In genomic region chr11:120492878-120493203, GRCm38 (mm10) we compare ENCODE assay signal across 9 mouse cellular contexts. TPM values are rescaled to one million over a fixed set of nuclear protein-coding genes. Genes with fewer than 3 reads are reported as not detected.
DNase-seq lines count a peak whose midpoint lies in the region; ATAC-seq and TF ChIP-seq lines count a peak whose summit lies in the region.
"Had no signal": no experiment of that assay in that cellular context is flagged by ENCODE, and none has a peak within 500 bp of the region (broad histone marks: within the 10 kb centered on the region; RNA-seq: fewer than 3 reads in every experiment).

No protein-coding gene starts in this region.

- H3K9me3 ChIP-seq in heart, embryonic 16.5 days (replicated peaks; ENCODE audit: control insufficient read depth, low read length) = no peaks in the 10 kb centered on the region
- no peaks in the 10 kb centered on the region for H3K9me3 ChIP-seq in hindbrain, postnatal 0 days (ENCODE audit: low read length)
- H3K9me3 ChIP-seq in midbrain, embryonic 12.5 days = no peaks in the 10 kb centered on the region

- peaks cover 27% of the 10 kb centered on the region for H3K36me3 ChIP-seq in heart, embryonic 16.5 days (ENCODE audit: control insufficient read depth, insufficient read depth)
- peaks cover 40% of the 10 kb centered on the region for H3K36me3 ChIP-seq in hindbrain, postnatal 0 days (ENCODE audit: insufficient read depth, low read length)
- H3K36me3 ChIP-seq in midbrain, embryonic 12.5 days = peaks cover 52% of the 10 kb centered on the region

- TF ChIP-seq CTCF in hindbrain, postnatal 0 days (IDR thresholded peaks at IDR 0.05; ENCODE audit: low read depth) = no peak

- H3K27ac ChIP-seq in heart, embryonic 16.5 days (ENCODE audit: low read length) = peak overlapping the region; percentile 82
- H3K27ac ChIP-seq in brown adipose tissue, adult 24 weeks (replicated peaks; ENCODE audit: low read depth, low read length) = peak overlapping the region; percentile 19; the same call in 1 of the 2 replicates
- H3K27ac ChIP-seq in hindbrain, postnatal 0 days = peak overlapping the region; percentile 56; the same call in 1 of the 2 replicates
- H3K27ac ChIP-seq in midbrain, embryonic 12.5 days (replicated peaks) = no peak overlapping the region; the same call in 1 of the 2 replicates

- no peak for ATAC-seq in heart, embryonic 16.5 days (replicated peaks; ENCODE audit: extremely low read depth, insufficient read depth, low FRiP score)
- ATAC-seq in hindbrain, postnatal 0 days = no peak
- no peak for ATAC-seq in midbrain, embryonic 12.5 days (ENCODE audit: low FRiP score, low read depth)

- no peaks in the 10 kb centered on the region for H3K27me3 ChIP-seq in heart, embryonic 16.5 days (ENCODE audit: control insufficient read depth, insufficient read depth, low read length)
- H3K27me3 ChIP-seq in hindbrain, postnatal 0 days (ENCODE audit: insufficient read depth, low read length) = no peaks in the 10 kb centered on the region
- no peaks in the 10 kb centered on the region for H3K27me3 ChIP-seq in midbrain, embryonic 12.5 days

- 29% methylated on average over 3 of the region's 3 CpGs for WGBS in heart, embryonic 16.5 days
- 23% methylated on average over 3 of the region's 3 CpGs for WGBS in hindbrain, postnatal 0 days
- 28% methylated on average over 3 of the region's 3 CpGs for WGBS in midbrain, embryonic 12.5 days

- DNase-seq in heart, adult 8-10 months (ENCODE audit: low spot score) = no peak
- DNase-seq in hindbrain, postnatal 0 days (ENCODE audit: low spot score) = no peak
- no peak for DNase-seq in layer of hippocampus, postnatal 10 days (ENCODE audit: low spot score in 2 of 2)
- no peak for DNase-seq in adrenal gland, adult 18-20 months (ENCODE audit: low spot score in 2 of 2)
- no peak for DNase-seq in spleen, postnatal 14 days (ENCODE audit: low spot score in 2 of 2)
- DNase-seq: cerebellum, postnatal 14 days had no signal

- H3K4me2 ChIP-seq in heart, embryonic 16.5 days (ENCODE audit: low read depth, low read length) = peak overlapping the region; percentile 89
- H3K4me2 ChIP-seq in hindbrain, postnatal 0 days (ENCODE audit: low read depth, low read length) = peak overlapping the region; percentile 77
- H3K4me2 ChIP-seq in midbrain, embryonic 12.5 days (replicated peaks) = peak overlapping the region; percentile 95

- peak overlapping the region; percentile 83 for H3K9ac ChIP-seq in heart, embryonic 16.5 days (ENCODE audit: low read length)
- H3K9ac ChIP-seq in hindbrain, postnatal 0 days (replicated peaks; ENCODE audit: low read length) = peak overlapping the region; percentile 59
- peak overlapping the region; percentile 81 for H3K9ac ChIP-seq in midbrain, embryonic 12.5 days (replicated peaks)

- H3K4me3 ChIP-seq in heart, embryonic 16.5 days (ENCODE audit: low read length) = peak overlapping the region; percentile 83
- H3K4me3 ChIP-seq in brown adipose tissue, adult 24 weeks (ENCODE audit: insufficient read depth, low read depth, low read length) = peak overlapping the region; percentile 86
- peak overlapping the region; percentile 63 for H3K4me3 ChIP-seq in hindbrain, postnatal 0 days (ENCODE audit: low read length)
- peak overlapping the region; percentile 93 for H3K4me3 ChIP-seq in midbrain, embryonic 12.5 days

- H3K4me1 ChIP-seq in heart, embryonic 16.5 days (ENCODE audit: control insufficient read depth, insufficient read depth, low read length) = peaks cover 24% of the 10 kb centered on the region
- peaks cover 8% of the 10 kb centered on the region for H3K4me1 ChIP-seq in brown adipose tissue, adult 24 weeks (ENCODE audit: control insufficient read depth, insufficient read depth, insufficient read length, low read length)
- peaks cover 19% of the 10 kb centered on the region for H3K4me1 ChIP-seq in hindbrain, postnatal 0 days (ENCODE audit: insufficient read depth, low read length)
- peaks cover 30% of the 10 kb centered on the region for H3K4me1 ChIP-seq in midbrain, embryonic 12.5 days

RNA-seq across cellular contexts. Expression of gene Slc25a10, which starts 1.2 kb away (rescaled TPM):
- 39.6 and 43.9 TPM in 2 replicates for polyA plus RNA-seq in heart, embryonic 16.5 days (2015; fragmentation: Nextera tagmentation; extraction: Ambion mirVana)
- total RNA-seq in heart, adult 8-10 months (2022) = 10 to 100 TPM; 13.7 to 19.4 (median 16.0) TPM
- polyA plus RNA-seq in brown adipose tissue, adult 24 weeks (2012; ENCODE audit: insufficient read depth, insufficient read length, missing spikeins) = 32.9 and 33.9 TPM in 2 replicates
- 41.3 and 52.5 TPM in 2 replicates for total RNA-seq in hindbrain, postnatal 0 days (2014; rRNA removed)
- 28.0 and 28.8 TPM in 2 replicates for polyA plus RNA-seq in hindbrain, postnatal 0 days (2015; fragmentation: Nextera tagmentation; extraction: Ambion mirVana)
- 37.7 and 38.8 TPM in 2 replicates for polyA plus RNA-seq in midbrain, embryonic 12.5 days (2016; fragmentation: Nextera tagmentation; extraction: Ambion mirVana)
- 10 to 100 TPM; 24.5 to 25.8 TPM for total RNA-seq in layer of hippocampus, postnatal 10 days (2021)
- total RNA-seq in adrenal gland, adult 18-20 months (2021) = 100 to 1,000 TPM in 1 of 2 experiments, 10 to 100 TPM in 1; 97.2 to 106 TPM

RNA-seq across cellular contexts. Expression of gene Mrpl12, which starts 8.4 kb away (rescaled TPM):
- 247 and 252 TPM in 2 replicates for polyA plus RNA-seq in heart, embryonic 16.5 days (2015; fragmentation: Nextera tagmentation; extraction: Ambion mirVana)
- 100 to 1,000 TPM; 233 to 251 (median 242) TPM for total RNA-seq in heart, adult 8-10 months (2022)
- polyA plus RNA-seq in brown adipose tissue, adult 24 weeks (2012; ENCODE audit: insufficient read depth, insufficient read length, missing spikeins) = 278 and 304 TPM in 2 replicates
- 37.5 and 52.4 TPM in 2 replicates for total RNA-seq in hindbrain, postnatal 0 days (2014; rRNA removed)
- polyA plus RNA-seq in hindbrain, postnatal 0 days (2015; fragmentation: Nextera tagmentation; extraction: Ambion mirVana) = 147 and 155 TPM in 2 replicates
- 112 and 118 TPM in 2 replicates for polyA plus RNA-seq in midbrain, embryonic 12.5 days (2016; fragmentation: Nextera tagmentation; extraction: Ambion mirVana)
- 10 to 100 TPM; 76.4 to 82.3 TPM for total RNA-seq in layer of hippocampus, postnatal 10 days (2021)
- total RNA-seq in adrenal gland, adult 18-20 months (2021) = 100 to 1,000 TPM; 104 to 140 TPM

RNA-seq across cellular contexts. Expression of gene Arl16, which starts 25.4 kb away (rescaled TPM):
- polyA plus RNA-seq in heart, embryonic 16.5 days (2015; fragmentation: Nextera tagmentation; extraction: Ambion mirVana) = 33.6 and 34.2 TPM in 2 replicates
- total RNA-seq in heart, adult 8-10 months (2022) = 10 to 100 TPM; 10.7 to 12.1 (median 11.8) TPM
- polyA plus RNA-seq in brown adipose tissue, adult 24 weeks (2012; ENCODE audit: insufficient read depth, insufficient read length, missing spikeins) = 11.4 and 20.4 TPM in 2 replicates
- total RNA-seq in hindbrain, postnatal 0 days (2014; rRNA removed) = 67.2 and 113 TPM in 2 replicates
- 71.2 and 73.0 TPM in 2 replicates for polyA plus RNA-seq in hindbrain, postnatal 0 days (2015; fragmentation: Nextera tagmentation; extraction: Ambion mirVana)
- 56.4 and 58.8 TPM in 2 replicates for polyA plus RNA-seq in midbrain, embryonic 12.5 days (2016; fragmentation: Nextera tagmentation; extraction: Ambion mirVana)
- total RNA-seq in layer of hippocampus, postnatal 10 days (2021) = 10 to 100 TPM; 57.9 to 61.5 TPM
- total RNA-seq in adrenal gland, adult 18-20 months (2021) = 10 to 100 TPM; 21.5 to 22.3 TPM

RNA-seq across cellular contexts. Expression of gene Ccdc137, which starts 34.9 kb away (rescaled TPM):
- 25.4 and 27.4 TPM in 2 replicates for polyA plus RNA-seq in heart, embryonic 16.5 days (2015; fragmentation: Nextera tagmentation; extraction: Ambion mirVana)
- 1 to 10 TPM; 5.7 to 8.0 (median 7.1) TPM for total RNA-seq in heart, adult 8-10 months (2022)
- polyA plus RNA-seq in brown adipose tissue, adult 24 weeks (2012; ENCODE audit: insufficient read depth, insufficient read length, missing spikeins) = 5.7 and 8.6 TPM in 2 replicates
- total RNA-seq in hindbrain, postnatal 0 days (2014; rRNA removed) = 10.4 and 15.4 TPM in 2 replicates
- 17.3 and 18.7 TPM in 2 replicates for polyA plus RNA-seq in hindbrain, postnatal 0 days (2015; fragmentation: Nextera tagmentation; extraction: Ambion mirVana)
- 30.1 and 35.1 TPM in 2 replicates for polyA plus RNA-seq in midbrain, embryonic 12.5 days (2016; fragmentation: Nextera tagmentation; extraction: Ambion mirVana)
- 10 to 100 TPM; 26.5 to 27.8 TPM for total RNA-seq in layer of hippocampus, postnatal 10 days (2021)
- 10 to 100 TPM; 36.0 to 37.3 TPM for total RNA-seq in adrenal gland, adult 18-20 months (2021)

RNA-seq across cellular contexts. Expression of gene Oxld1, which starts 35.0 kb away (rescaled TPM):
- polyA plus RNA-seq in heart, embryonic 16.5 days (2015; fragmentation: Nextera tagmentation; extraction: Ambion mirVana) = 23.2 and 23.5 TPM in 2 replicates
- total RNA-seq in heart, adult 8-10 months (2022) = 10 to 100 TPM; 64.4 to 76.6 (median 70.0) TPM
- 58.7 and 70.2 TPM in 2 replicates for polyA plus RNA-seq in brown adipose tissue, adult 24 weeks (2012; ENCODE audit: insufficient read depth, insufficient read length, missing spikeins)
- total RNA-seq in hindbrain, postnatal 0 days (2014; rRNA removed) = 11.7 and 11.9 TPM in 2 replicates
- polyA plus RNA-seq in hindbrain, postnatal 0 days (2015; fragmentation: Nextera tagmentation; extraction: Ambion mirVana) = 13.3 and 13.6 TPM in 2 replicates
- polyA plus RNA-seq in midbrain, embryonic 12.5 days (2016; fragmentation: Nextera tagmentation; extraction: Ambion mirVana) = 11.7 and 11.9 TPM in 2 replicates
- total RNA-seq in layer of hippocampus, postnatal 10 days (2021) = 10 to 100 TPM; 10.4 to 10.5 TPM
- 10 to 100 TPM; 19.8 to 30.4 TPM for total RNA-seq in adrenal gland, adult 18-20 months (2021)
